Mouse (Mus musculus) T-helper 1 cell (primary cell): ENCODE results near the gene Def8.
"Not testable (repeated sequence)": the region's sequence is repeated elsewhere in the genome, so short reads cannot be mapped to it uniquely, and the experiment has no call there.

Experiments used
- in situ Hi-C: fragments of 300-600 bp; cut with MboI, MseI; formaldehyde crosslinking; loops from one replicate; pipeline ENCODE4 v1.15.1; 2025; ENCODE audit warnings: high pct_unique_total_duplicates

The Def8 gene

DNA sequence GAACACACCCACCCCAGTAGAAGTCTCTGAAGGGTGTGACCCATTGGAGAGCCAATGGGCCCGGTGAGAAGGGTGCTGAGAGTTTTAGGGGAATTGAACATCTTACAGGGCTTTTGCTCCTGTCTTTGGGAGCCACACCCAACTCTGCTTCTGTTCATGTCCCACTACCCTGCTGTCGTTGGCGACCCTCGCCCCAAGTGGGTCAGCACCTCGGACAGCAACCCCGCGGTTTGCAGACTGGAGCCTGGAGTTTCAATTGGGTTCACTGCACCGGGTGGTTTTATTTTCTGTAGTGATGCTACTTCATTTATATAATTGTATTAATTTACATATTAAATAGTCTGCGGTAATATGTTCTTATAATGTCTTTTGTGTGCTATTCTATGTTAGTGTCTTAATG is 9.1 kb upstream of the Def8 start:
- in situ Hi-C loops = no loop called here

DNA sequence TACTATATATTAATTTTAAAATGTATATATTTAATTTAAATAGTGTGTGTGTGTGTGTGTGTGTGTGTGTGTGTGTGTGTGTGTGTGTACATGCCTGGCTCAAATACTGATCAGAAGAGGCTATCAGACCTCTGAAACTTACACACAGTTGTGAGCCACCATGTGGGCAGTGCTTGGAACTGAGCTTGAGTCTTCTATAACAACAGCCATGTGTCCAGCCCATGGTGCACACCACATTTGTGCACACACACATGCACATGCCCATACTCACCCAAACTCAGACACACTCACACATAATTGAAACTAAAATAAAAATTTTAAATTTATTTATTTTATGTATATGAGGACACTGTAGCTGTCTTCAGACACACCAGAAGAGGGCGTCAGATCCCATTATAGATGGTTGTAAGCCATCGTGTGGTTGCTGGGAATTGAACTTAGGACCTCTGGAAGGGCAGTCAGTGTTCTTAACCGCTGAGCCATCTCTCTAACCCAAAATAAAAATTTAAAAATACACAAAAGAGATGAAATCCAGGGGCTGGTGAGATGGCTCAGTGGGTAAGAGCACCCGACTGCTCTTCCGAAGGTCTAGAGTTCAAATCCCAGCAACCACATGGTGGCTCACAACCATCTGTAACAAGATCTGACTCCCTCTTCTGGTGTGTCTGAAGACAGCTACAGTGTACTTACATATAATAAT is 8.2 kb upstream of the Def8 start:
- in situ Hi-C loops = not testable (repeated sequence)

DNA sequence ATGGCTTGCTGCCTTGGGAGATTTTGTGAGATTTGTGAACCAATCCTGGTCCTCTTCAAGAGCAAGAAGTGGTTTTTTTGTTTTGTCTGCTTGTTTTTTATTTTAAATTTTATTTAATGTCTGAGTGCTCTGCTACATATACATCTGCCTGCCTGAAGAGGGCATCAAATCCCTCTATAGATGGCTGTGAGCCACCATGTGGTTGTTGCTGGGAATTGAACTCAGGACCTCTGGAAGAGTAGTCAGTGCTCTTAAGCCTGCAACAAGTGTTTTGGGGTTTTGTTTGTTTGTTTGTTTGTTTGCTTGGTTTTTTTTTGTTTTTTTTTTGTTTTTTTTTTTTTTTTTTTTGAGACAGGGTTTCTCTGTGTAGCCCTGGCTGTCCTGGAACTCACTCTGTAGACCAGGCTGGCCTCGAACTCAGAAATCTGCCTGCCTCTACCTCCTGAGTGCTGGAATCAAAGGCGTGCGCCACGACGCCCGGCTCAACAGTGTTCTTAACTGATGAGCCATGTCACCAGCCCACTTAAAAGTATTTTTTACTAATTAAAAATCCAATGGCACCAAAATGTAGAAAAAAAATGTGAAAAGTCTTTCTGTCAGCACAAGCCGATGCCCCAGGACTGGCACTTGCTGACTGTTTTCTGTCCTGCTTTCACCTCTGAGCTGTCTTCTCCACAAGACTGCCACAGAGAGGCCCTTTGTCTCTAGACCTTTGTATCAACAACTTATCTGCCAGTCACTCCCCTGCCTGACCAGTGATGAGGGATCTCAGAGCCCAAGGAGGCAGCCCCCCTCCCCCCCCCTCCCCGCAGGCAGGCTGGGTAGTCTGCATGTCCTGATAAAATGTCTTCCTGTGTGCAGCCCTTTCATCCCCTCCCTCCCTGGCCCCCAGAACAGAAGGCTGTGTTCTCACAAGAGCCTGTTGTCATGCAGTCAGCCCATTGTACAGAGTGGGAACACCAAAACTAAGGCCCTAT is 7.1 kb upstream of the Def8 start:
- in situ Hi-C loops = no loop called here

DNA sequence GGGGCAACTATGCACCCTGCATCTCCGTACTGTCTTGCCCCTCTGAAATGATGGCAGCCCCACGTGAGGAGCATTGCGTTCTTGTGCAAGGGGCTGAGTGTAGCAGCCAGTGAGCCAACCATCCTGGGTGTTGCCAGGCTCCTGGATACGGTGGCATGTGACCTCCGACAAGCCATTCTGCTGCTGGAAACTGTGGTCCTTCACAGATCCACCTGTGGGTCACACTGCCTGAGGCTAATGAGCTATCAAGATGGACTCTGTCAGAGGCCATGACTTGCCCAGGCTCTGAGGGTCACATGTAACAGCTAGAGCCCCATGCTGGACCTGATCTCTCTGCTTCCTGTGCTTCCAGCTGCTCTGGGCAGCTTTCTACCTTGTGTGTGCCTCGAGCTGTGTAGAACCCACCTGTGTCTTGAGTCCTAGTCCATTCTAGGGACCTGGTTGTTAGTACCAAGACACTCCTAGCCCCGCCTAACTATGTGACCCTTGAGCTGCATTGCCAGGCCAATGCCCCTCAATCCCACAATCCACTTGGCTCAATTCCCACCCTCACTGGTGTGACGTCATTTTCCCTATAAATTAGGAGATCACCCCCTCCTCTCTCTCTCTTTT is 6.3 kb upstream of the Def8 start:
- in situ Hi-C loops = no loop called here

DNA sequence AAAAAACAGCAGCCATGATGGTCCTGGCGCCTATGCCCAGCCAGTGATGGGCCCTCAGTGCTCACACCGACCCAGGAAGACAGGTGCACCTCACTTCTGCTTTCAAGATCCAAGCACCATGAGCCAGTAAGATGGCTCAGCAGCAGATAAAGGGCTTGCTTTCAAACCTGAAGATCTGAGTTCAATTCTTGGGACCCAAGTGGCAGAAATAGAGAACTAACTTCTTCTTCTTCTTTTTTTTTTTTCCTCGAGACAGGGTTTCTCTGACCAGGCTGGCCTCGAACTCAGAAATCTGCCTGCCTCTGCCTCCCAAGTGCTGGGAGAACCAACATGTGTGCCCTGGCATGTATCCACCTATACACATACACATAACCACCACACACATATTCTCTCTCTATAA is 3.6 kb upstream of the Def8 start:
- in situ Hi-C loops = no loop called here

DNA sequence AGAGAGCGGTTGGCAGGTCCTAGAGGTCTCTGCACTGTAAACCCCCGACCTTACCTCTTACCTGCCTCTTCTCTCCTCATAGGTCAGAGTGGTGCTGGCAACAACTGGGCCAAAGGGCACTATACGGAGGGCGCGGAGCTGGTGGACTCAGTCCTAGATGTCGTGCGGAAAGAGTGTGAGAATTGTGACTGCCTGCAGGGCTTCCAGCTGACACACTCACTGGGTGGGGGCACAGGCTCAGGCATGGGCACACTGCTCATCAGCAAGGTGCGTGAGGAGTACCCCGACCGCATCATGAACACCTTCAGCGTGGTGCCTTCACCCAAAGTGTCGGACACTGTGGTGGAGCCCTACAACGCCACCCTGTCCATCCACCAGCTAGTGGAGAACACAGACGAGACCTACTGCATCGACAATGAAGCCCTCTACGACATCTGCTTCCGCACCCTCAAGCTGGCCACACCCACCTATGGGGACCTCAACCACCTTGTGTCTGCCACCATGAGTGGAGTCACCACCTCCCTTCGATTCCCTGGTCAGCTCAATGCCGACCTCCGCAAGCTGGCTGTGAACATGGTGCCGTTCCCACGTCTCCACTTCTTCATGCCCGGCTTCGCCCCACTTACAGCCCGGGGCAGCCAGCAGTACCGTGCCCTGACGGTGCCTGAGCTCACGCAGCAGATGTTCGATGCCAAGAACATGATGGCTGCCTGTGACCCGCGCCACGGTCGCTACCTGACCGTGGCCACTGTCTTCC is 2.6 kb upstream of the Def8 start:
- in situ Hi-C loops = no loop called here

DNA sequence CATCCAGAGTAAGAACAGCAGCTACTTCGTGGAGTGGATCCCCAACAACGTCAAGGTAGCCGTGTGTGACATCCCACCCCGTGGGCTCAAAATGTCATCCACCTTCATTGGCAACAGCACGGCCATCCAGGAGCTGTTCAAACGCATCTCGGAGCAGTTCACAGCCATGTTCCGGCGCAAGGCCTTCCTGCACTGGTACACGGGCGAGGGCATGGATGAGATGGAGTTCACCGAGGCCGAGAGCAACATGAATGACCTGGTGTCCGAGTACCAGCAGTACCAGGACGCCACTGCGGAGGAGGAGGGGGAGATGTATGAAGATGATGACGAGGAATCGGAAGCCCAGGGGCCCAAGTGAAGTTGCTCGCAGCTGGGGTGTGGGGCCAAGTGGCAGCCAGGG is 2.0 kb upstream of the Def8 start:
- in situ Hi-C loops = no loop called here

DNA sequence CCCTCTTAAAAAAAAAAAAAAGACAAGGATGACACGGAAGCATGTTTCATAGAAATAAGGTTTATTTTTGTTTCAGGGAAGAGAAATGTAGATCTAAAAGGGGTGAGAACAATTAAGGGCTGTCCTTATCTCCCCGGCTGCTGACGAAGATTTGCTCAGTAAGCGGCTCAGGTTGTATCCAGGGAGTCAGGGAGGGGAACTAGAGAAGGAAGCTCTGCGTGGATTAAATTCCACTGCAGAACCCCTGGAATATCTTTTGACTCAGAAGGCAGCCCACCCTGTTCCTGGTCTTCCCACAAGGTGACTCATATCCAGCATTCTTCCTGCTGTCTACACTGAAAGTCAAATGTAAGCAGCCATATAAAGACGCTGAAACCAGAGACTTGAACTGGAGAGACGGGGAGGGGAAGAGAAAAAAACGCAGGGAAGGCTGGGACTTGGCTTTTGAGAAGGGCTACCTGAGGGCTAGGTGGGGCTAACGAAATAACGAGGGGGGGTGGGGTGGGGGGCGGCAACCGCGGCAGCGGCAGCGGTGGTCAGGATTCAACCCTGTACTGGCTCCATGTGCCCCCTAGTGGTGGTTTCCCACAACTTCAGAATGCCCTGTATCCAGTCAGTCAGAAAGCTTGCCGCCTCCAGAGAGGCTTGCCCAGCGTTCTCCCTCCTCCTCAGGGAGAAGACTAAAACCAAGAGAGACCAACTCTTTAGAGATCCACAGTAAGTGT is 1.1 kb upstream of the Def8 start:
- in situ Hi-C loops = no loop called here

DNA sequence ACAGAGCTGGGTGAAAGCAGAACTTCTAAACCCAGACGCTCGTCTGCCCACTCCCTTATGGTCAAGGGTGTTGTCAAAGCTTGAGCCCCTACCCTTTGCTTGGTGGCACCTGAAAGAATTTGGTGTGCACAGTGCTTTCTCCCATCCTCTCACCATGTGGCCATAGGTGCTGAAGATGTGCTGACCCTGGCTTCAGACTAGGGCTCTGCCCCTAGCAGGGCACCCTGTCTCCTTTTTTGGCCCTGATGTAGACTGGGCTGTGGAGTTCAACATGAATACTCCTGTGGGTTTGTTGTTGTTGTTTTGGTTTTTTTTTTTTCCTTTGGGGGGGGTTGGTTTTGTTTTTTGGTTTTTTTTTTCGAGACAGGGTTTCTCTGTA is 557 bp upstream of the Def8 start:
- in situ Hi-C loops = no loop called here

DNA sequence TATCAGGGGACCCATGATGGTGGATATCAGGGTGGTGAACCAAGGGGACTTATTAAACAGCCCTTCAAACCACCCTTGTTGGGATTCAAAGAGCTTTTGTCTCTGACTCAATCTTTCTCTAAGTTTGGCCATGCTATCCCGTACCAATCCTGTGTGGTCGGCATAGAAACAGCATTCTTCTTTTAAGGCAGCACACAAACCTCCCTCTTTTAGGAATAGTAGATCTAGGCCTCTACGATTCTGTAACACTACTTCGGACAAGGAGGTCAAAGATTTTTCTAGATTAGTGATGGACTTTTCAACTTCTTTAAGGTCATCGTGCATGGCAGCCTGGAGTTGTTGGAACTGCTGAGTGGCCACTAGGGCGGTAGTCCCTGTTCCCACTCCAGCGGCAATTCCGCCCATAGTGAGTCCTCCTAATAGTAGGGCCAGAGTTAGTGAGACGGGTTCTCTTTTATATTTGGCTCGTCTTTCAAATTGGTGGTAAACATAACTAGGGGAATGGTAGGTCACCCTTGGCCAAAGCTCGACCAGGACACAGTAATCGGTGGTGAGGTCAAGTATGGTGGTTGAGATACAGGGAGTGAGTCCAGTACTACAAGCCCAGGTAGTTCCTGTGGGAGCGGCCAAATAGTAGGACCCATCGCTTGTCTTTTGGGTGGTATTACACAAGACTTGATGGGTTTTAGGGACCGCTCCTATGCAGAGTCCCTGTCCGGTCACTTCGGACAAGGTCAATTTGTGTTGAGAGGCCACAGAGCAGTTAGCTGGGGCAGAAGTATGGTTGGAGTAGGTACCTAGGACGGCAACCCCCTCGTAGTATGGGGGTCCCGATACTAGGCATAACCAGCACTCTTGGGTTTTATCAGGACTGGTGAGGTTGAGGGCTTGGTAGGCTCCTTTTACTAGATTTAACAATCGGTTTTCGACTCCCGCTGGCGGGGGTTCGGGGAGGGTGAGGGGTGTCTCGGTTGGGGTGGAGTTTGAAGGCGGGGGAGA is 3.5 kb downstream of the Def8 start:
- in situ Hi-C loops = no loop called here

DNA sequence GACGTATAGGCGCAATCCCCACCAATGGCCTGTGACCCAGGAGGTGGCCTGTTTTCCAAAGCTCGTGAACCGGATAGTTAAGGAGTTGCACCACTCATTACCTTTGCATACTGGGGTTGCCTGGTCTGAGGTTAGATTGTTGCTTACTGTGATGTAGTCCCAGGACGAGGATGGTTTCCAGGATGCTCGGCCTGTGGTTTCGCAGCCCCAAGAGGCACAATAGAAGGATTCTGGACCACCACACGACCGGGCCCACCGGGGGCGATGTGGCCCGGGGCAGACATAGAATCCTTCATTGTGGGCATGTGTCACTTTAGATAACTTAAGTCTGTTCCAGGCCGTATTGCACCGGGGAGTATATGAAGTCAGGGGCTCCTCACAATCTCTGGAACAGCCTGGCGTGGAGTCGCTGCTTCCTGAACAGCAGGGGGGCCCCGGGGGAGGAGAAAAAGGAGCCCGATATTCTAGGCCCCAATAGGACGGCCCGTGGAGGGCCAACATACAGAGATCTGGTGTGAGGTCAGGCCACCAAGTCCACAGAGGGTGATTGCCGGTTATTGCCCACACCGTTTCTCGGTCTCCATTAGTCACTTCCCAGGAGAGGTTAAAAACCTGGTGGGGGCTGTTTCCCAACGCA is 4.4 kb downstream of the Def8 start:
- in situ Hi-C loops = no loop called here

DNA sequence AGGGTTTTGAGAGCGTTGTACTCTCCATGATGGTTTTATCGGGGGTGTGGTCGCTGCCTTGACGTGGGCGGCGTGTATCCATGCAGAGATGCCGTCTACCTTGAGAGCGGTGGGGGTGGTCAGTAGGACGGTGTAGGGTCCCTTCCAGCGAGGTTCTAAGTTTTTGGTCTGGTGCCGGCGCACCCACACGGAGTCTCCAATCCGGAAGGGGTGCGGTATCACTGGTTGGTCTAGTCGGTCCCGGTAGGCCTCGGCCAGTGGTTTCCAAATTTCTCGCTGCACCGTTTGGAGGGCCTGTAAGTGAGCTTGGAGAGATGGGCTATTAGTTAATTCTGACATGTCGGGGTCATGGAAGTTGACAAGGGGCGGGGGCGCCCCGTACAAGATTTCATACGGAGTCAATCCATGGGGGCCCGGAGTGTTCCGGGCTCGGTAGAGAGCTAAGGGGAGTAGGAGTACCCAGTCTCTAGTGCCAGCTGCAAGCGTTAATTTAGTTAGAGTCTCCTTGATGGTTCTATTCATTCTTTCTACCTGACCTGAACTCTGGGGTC is 5.1 kb downstream of the Def8 start:
- in situ Hi-C loops = no loop called here

DNA sequence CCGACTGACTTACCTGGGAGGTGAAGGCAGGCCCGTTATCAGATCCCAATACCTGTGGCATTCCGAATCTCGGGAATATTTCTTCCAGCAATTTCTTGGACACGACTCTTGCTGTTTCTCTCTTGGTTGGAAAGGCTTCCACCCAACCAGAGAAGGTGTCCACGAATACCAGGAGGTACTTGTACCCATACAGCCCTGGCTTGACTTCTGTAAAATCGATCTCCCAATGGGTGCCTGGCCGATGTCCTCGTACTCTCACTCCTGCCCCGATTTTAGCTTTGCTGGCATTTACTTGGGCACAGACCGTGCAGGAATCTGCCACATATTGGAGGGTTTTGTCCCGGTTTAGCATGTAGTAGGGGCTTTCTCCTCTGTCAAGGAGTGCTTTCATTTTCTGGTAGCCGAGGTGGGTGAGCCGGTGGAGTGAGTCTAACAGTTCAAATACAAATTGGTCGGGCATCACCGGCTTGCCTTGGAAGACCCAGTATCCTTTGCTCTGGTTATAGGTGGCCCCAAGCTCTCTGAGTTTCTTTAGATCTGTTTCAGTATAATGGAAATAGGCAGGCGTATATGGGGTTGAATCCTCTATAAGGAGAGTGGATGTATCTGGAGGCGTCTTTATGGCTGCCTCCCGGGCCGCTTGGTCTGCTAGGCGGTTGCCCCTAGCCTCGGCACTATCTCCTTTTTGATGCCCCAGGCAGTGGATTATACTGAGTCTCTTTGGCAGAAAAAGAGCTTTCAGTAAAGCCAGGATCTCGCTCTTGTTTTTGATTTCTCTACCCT is 5.8 kb downstream of the Def8 start:
- in situ Hi-C loops = no loop called here

DNA sequence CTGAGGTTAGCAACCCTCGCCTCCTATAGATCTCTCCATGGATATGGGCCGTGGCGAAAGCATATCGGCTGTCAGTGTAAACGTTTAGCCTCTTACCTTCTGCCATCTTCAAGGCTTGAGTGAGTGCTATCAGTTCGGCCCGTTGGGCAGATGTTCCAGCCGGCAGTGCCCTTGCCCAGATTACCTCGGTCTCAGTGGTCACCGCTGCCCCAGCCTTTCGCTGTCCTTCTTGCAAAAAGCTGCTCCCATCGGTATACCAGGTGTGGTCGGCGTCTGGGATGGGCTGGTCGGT is 6.3 kb downstream of the Def8 start:
- in situ Hi-C loops = not testable (repeated sequence)

DNA sequence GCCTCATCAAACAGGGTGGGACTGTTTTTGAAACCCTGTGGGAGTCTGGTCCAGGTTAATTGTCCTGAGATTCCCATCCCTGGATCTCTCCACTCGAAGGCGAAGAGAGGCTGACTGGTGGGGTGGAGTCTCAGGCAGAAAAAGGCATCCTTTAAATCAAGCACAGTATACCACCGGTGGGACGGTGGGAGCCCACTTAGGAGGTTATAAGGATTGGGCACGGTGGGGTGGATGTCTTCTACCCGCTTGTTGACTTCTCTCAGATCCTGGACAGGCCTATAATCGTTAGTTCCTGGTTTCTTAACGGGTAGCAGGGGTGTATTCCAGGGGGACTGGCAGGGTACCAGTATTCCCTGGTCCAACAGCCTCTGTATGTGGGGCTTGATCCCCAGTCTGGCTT is 7.6 kb downstream of the Def8 start:
- in situ Hi-C loops = not testable (repeated sequence)

DNA sequence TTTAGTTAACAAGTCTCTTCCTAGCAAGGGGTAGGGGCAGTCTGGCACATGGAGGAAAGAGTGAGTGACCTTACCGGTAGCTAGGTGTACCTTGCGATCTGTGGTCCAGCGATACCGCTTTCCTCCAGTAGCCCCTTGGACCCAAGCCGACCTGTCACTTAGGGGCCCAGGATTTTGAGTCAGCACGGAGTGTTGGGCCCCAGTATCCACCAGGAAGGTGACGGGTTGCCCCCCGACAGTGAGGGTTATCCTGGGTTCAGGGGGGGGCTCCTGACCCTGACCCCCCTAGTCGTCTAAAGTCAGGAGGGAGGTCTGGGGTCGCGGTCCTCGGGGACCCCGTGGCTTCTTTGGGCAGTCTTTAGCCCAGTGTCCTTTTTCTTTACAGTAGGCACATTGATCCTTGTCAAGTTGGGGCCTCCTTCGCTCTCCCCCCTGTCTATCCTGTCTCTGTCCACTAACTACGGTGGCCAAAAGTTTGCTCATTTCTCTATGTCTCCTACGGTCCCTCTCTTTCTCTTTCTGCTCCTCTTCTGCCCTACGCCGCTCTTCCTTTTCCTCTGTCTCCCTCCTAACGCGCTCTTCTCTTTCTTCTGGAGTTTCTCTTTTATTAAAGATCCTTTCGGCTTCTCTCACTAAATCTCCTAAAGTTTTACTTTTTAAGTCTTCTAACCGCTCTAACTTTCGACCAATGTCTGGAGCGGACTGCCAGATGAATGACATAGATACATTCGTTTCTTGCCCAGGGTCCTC is 8.5 kb downstream of the Def8 start:
- in situ Hi-C loops = no loop called here

DNA sequence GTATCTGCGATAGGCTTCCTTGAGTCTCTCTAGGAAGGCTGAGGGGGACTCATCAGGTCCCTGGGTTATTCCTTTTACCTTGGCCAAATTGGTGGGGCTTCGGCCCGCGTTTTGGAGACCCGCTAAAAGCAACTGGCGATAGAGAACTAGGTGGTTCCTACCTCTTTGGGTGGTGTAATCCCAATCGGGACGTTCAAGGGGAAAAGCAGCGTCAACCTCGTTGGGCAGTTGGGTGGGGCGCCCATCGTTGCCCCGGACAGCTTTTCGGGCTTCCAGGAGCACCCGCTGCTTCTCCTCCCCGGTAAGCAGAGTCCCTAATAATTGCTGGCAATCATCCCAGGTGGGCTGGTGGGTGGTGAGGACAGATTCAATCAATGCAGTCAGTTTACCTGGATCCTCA is 9.1 kb downstream of the Def8 start:
- in situ Hi-C loops = no loop called here
